Mouse (Mus musculus) cortical plate, adult 2 months (tissue): ENCODE measurements around the gene Hivep1.

Experiments
- CTCF ChIP-seq: fragments of 200-500 bp; IDR thresholded peaks from 2 replicates; pipeline ENCODE4 v1.5.1; 2011; ENCODE audit warnings: mild to moderate bottlenecking, control low read depth, low read length; ENCODE audit not compliant: insufficient read depth; ENCODE audit errors: extremely low read depth
- POLR2A ChIP-seq: fragments of 200-500 bp; IDR thresholded peaks from 2 replicates; pipeline ENCODE4 v1.6.1; 2011; ENCODE audit warnings: mild to moderate bottlenecking, low read length, control low read depth; ENCODE audit not compliant: insufficient read depth; ENCODE audit errors: extremely low read depth

DNA sequence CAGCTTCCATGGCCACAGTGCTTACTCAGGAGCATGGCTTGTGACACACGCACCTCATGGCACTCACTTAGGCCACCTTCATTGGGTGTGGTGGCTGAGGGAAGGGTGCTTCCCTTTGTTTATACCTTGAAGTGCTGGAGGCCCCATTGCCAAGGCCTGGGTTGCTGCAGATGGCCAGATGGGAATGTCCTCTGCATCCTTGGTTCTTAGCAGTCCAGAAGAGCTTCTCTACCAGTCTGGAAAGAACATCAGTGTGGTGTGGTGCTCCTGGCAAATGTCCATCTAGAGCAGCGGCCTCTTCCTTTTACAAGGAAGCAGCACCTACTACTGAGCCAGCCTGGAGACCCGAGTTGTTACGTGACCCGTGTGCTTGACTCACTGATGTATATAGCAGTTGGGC lies 38.9 kb downstream of the Hivep1 start:
- TF ChIP-seq POLR2A (no peak), CTCF (no peak)
